Mouse (Mus musculus): Measurements from ENCODE around the gene Olfr507.
"Not testable (repeated sequence)": the region's sequence is repeated elsewhere in the genome, so short reads cannot be mapped to it uniquely, and the experiment has no call there.

The Olfr507 gene

GRCm38 (mm10) chr7:108621514-108621913, at the start of gene Olfr507:
Olfr507 (plus strand) TSS chr7:108621814.
- in situ Hi-C loops (cut with MboI, MseI): no loop called here

- in situ Hi-C loops (cut with MboI, MseI): no loop called here
These were observed 31.8 kb upstream of the Olfr507 start for GRCm38 (mm10) chr7:108589797-108590196.

GRCm38 (mm10) chr7:108601916-108602315, 19.7 kb upstream of the Olfr507 start:
- in situ Hi-C loops (cut with MboI, MseI): not testable (repeated sequence)

GRCm38 (mm10) chr7:108610487-108610886, 11.1 kb upstream of the Olfr507 start, which contains the start of gene Olfr506:
Olfr506 (plus strand) TSS chr7:108610787.
- in situ Hi-C loops (cut with MboI, MseI): no loop called here

- in situ Hi-C loops (cut with MboI, MseI): no loop called here
These were observed 7.5 kb upstream of the Olfr507 start for GRCm38 (mm10) chr7:108614110-108614509.

GRCm38 (mm10) chr7:108616781-108617180, 4.8 kb upstream of the Olfr507 start:
- in situ Hi-C loops (cut with MboI, MseI): not testable (repeated sequence)

- in situ Hi-C loops (cut with MboI, MseI): no loop called here
These were observed 8.1 kb downstream of the Olfr507 start, which contains the start of gene Olfr508 for GRCm38 (mm10) chr7:108629694-108630093. Olfr508 (plus strand) TSS chr7:108629994.

GRCm38 (mm10) chr7:108651806-108652205, 30.2 kb downstream of the Olfr507 start, which contains the start of gene Olfr509:
Olfr509 (minus strand) TSS chr7:108651906.
- in situ Hi-C loops (cut with MboI, MseI): no loop called here

GRCm38 (mm10) chr7:108662419-108662818, 40.8 kb downstream of the Olfr507 start:
- in situ Hi-C loops (cut with MboI, MseI): no loop called here

GRCm38 (mm10) chr7:108666118-108666517, 44.5 kb downstream of the Olfr507 start, which contains the start of gene Olfr510:
Olfr510 (plus strand) TSS chr7:108666418.
- in situ Hi-C loops (cut with MboI, MseI): no loop called here

- in situ Hi-C loops (cut with MboI, MseI): no loop called here
These were observed 49.4 kb downstream of the Olfr507 start for GRCm38 (mm10) chr7:108671058-108671457.
